Mouse (Mus musculus): ENCODE data around the gene Krtcap2.

Gene Krtcap2

GRCm38 (mm10) chr3:89280606-89281511 is 35.1 kb downstream of the Krtcap2 start, which contains the start of gene Efna1:
TSS of gene Efna1 (minus strand) at chr3:89281142.
- peak; percentile 84 to 86 for DNase-seq (ENCODE audit: low spot score in 2 of 2)

- peak; percentile 77 to 88 for DNase-seq (ENCODE audit: low spot score in 2 of 2)
Observed at GRCm38 (mm10) chr3:89281579-89282290, 36.0 kb downstream of the Krtcap2 start.

DNA sequence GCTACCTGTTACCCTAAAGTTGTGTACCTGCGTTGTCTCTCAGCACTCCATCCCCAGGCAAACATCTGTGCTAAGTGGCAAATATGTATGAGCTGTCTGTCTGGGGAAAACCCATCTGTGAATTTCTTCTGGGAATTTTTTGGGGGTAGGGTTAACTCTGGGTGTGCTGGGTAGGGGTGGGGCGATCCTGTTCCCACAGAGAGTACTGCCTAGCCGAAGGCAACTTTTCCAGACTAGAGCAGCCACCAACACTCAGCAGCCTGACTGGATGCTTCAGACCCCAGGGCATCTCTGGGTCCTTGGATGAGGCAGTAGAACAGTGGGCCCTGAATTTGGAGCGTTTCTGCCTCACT is 36.5 kb downstream of the Krtcap2 start:
- DNase-seq (ENCODE audit: low spot score in 2 of 2), result no peak

DNA sequence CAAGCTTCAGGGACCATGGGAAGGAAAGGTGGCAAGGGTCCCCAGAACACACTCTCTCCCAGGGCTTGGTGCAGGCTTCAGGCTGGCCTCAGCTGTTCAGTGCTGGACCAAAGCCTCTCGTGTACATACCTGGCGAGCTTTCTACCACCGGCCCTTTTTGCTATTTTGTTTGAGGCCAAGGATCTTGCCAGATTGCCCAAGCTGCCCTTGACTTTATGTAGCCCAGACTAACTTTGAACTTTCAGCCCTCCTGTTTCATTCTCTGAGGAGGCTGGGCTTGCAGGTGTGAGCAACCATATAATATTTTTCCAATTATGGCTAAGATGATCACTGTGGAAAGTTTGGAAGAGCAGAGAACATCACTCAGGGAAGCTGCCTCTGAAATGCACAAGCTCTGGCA is 38.5 kb downstream of the Krtcap2 start:
- no peak for DNase-seq (ENCODE audit: low spot score in 2 of 2)

GRCm38 (mm10) chr3:89285526-89285925 is 39.8 kb downstream of the Krtcap2 start:
- DNase-seq (ENCODE audit: low spot score in 2 of 2), result no peak

DNA sequence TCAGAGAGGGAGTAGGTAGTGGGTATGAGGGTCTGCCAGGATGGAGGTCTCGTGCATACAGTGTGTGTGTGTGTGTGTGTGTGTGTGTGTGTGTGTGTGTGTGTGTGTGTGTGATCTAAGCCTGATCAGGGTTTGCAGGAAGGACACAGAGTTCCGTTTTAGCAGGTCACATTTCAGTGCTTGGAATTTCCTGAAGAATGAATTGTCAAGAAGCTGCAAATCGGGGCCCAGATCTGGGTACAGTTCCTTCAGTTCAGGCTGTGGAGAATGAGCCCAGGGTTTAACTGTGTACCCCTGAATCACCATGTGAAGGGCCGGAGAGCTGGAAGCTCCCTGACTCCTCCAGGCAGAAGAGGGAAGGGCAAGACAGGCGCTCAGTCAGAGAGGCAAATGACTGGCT is 41.5 kb downstream of the Krtcap2 start:
- no peak for DNase-seq (ENCODE audit: low spot score in 2 of 2)

DNA sequence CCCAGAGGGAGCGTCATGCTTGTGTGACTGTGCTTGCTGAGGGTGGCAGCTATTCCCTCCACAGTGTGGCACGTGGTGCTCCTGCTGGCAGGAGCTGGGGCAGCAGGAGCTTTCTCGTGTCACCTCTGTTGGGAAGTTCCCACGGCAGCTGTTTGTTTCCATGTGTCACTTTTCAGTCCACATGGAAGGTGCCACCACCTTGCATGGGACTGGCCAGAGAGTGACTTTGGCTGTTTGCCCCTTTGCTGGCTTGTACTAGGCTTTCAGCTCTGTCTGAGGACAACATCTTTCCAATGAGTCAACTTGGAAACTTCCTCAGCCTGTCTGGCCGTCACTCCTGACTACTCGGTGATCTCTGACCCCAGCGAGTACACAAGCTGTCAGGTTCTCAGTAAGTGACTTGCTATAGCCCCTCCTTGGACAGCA is 42.8 kb downstream of the Krtcap2 start:
- peak in 1 of 2 experiments; percentile 60 for DNase-seq (ENCODE audit: low spot score in 2 of 2)

DNA sequence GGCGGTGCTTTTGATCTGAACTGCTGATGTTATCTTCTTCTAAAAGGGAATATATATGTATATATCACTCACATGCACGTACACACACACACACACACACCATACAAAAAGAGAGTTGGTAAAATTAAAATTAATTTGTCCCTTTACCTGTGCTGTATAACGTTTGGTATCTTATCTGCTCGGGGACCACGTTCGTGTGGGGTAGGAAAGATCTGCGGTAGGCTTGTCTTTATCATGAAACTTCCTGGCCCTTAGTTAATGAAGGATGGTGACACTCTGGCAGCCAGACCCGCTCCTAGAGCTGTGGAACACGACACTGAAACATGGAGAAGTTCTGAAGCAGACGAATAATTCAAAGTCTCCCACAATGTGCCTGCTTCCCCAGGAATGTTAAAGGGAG is 46.1 kb downstream of the Krtcap2 start:
- no peak for DNase-seq (ENCODE audit: low spot score in 2 of 2)

GRCm38 (mm10) chr3:89292303-89292702 is 46.5 kb downstream of the Krtcap2 start:
- no peak for DNase-seq (ENCODE audit: low spot score in 2 of 2)

DNA sequence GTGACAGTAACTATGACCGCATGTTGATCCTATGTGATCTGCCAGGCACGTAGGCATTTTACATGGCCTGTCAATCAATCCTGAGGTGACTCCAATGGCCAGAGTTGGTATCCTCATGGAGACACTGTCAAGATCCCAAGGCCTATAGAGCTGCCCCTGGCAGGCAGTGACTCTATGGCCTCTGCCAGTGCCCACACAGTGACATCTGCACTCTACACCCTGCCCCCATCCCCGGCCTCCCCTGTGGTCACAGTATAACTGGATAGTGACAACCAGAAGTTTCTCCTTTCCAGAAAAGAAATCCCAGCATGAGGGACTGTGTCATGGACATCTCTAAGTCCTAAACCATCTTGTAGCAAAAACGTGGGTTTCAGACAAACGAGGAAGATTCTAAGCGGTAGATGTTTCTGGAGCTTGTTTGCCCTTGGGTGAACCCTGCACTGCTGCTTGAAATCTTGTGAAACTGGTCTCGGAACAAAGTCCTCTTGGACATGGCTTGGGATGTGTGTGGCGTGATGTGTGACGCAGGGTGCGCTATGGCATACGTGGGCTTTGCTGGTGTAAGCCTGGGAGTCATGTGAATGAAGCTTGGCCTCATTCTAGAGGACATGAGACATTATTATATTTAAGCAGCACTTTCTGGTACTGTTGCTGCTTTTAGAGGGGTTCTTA is 47.6 kb downstream of the Krtcap2 start:
- no peak for DNase-seq (ENCODE audit: low spot score in 2 of 2)

DNA sequence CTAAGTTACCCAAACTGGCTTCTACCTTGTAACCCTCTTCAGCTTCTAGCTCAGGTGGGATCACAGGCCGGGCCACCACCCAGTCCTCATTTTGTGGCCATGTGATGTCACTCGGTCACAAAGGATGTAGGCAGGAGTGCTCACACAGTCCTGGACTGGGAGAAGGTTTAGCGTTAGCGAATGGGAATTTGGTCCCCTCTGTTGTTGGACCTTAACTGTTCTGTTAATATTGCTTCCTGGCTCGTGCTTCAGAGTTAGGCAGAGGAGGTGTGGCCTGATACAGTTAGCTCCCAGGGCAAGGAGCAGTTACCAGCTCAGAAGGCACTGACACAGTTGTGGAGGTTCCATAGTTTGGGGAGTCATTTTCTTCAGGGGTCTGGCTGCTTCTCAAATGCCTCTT is 48.4 kb downstream of the Krtcap2 start:
- no peak for DNase-seq (ENCODE audit: low spot score in 2 of 2)

DNA sequence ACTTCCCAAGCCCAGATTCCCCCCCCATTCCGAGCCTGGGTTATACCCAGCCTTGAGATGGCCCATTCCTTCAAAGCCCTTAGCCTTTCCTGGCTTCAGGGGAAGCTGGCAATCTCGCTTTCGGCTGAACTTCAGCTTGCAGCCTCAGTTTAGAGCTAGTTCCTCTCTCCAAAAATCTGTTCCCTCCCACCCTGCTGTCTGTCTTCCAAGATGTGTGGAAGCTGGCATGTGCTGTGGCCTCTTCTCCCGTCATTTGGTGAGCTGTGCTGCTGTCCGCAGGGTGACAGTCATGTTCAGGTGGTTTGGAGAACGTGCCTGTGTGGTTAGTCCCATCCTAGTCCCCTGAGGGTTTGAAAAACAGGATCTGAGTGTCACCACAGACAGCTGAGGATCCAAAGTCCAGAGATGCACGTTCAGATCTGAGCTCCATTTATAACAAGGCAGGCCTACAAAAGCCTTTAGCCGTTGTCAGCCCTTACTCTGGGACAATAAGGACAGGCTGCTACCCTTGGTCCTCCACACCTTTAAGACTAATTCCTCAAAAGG is 50.0 kb downstream of the Krtcap2 start:
- no peak for DNase-seq (ENCODE audit: low spot score in 2 of 2)

- no peak for DNase-seq (ENCODE audit: low spot score in 2 of 2)
Observed at GRCm38 (mm10) chr3:89296761-89297396, 51.1 kb downstream of the Krtcap2 start.

DNA sequence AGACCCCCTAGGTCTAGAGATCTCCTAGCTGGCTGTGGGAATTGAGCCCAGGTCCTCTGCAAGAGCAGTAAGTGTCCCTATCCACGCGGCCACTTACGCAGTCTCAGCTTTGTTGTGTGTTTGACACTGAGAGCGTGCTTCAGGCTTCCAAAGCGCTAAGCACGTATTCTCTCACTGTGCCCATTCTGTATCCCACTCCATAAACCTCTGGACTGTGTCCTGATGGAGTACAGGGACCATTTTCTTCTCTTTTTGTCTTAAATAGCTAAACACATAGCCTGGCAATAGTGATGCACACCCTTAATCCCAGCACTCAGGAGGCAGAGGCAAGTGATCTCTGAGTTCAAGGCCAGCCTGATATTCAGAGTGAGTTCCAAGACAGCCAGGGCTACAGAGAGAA is 53.1 kb downstream of the Krtcap2 start:
- DNase-seq (ENCODE audit: low spot score in 2 of 2), result no peak

DNA sequence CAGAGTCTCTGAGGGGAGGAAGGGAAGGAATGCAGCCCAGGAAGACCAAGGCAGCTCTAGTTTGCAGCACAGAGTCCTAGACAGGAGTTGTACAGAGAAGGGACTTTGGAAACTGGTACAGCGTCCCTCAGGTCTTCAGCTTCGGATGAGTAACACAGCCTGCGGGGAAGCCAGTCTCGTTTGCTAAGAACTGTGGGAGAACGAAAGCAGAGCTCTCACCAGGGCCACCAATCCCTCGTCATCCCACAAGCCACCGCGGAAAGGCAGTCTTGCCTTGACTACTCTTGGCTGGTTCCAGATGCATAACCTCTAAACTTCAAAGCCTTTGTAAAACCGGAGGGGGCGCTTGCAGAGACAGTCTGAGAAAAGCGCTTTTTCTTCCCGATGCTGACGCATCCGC is 53.7 kb downstream of the Krtcap2 start:
- DNase-seq (ENCODE audit: low spot score in 2 of 2), result no peak
